Mouse (Mus musculus) frontal cortex, postnatal 14 days (tissue): ENCODE data around the gene Atp8b4.
"Not testable (repeated sequence)": the region's sequence is repeated elsewhere in the genome, so short reads cannot be mapped to it uniquely, and the experiment has no call there.

Experiments used
- DNase-seq, 2 experiments: peaks; one replicate each; pipeline ENCODE4 v3.0.0; 2022; ENCODE audit warnings: low spot score in 2 of 2

The Atp8b4 gene

DNA sequence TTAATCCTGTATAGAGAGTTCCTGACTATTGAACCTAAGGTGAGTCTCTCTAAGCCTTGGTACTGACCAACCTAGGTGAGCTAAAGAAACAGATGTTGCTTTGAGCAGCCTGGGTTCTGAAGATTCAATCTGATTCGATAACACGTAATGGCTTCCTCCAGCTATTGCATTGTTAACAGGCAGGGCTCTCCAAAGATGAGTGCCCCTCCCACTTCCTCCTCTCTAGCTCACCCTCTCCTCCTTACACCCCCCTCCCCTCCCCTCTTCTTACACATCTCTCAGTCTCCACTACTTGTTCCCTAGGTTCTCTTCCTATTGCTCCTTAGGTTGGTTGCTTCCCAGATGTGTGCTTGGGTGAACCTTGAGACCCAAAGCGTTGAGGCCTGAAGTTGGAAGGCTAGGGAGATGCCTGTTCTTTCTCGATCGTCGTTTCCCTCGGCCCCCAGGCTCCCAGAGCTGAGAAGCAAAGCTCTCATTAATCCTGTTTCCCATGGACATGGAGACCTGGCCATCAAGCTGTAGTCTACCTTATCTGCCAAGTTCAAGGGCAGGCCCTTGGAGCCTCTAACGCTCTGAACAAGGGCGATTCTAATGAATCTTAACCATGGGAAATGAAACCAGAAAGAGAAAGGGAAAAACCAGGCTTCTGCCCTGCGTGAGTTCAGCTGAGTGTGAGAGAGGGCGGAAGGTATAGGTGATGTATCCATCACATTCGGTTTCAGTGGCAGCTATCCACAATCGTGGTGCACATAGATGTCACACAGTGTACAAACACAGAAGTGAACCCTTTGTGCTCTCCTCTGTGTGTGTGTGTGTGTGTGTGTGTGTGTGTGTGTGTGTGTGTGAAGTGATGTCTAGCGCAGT lies 4.4 kb downstream of the Atp8b4 start:
- DNase-seq: no peak

DNA sequence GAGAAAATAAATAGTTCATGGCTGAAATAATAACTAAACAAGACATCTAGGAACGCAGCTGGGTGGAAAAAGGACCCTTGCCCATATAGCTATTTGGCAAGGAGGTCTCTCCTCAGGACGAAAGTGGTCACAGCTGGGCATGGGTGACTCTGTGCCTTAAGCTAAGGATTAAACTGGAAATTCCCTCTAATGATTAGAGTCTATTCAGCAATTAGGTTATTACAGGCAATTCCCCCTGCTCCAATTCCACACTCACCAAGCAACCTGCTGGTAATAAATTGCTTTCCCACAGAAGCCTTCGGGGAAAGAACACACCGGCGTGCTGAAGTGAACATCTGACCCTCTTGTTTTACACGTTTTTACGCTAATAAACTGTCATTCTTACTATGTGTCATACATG lies 5.2 kb downstream of the Atp8b4 start:
- no peak for DNase-seq

DNA sequence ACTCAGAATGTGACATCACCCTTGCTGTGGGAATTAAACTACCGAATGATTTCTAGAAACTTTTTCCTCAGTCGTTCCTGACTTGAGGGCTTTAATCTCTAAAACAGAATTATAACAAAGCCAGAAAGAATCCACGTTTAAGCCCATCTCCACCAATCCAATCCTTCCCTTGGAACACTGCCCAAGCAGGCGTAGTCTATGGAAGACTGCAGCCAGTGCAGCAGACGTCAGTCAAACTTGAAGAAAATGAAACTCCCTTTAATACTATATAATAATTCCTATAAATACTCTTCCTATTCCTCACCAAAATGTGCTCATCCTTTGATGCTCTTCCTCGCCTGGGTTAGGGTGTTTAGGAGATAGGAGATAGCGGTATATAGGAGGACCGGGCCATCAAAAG lies 7.2 kb downstream of the Atp8b4 start:
- DNase-seq: no peak

DNA sequence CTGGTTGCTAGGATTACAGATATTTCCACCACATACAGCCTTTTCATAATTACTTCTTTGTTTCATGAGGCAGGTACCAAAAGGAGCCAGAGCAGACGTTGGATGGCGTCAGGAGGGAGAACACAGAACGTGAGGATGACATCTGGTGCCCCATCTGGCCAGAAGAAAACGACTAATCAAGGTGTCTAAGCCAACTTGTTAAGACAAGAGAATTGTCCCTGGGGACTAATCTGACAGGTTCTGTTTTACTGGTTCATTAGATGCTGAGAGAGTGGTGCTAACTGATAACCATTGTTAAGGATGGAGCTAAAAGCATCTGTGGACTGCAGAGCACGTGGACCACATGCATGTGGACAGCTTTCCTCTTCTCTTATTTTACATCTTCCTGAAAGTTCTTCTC lies 7.8 kb downstream of the Atp8b4 start:
- no peak for DNase-seq

DNA sequence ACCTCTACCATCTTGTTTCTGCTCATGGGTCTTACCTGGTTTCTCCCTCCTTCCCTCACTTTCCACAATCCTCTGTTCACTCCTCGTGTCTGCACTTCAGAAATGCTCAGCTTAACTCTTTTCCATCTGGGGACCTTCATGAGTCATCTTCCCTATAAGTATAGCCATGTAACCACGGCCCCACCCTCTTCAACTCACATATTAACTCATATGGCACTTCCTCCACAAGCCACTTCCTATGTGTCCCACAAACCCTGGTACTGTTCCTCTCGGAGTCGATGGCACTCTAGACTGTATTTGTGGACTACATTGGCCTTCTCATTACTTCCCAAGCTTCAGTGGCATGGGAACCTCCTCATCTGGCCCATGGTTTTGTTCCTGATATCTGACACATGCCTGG lies 9.0 kb downstream of the Atp8b4 start:
- DNase-seq: no peak

DNA sequence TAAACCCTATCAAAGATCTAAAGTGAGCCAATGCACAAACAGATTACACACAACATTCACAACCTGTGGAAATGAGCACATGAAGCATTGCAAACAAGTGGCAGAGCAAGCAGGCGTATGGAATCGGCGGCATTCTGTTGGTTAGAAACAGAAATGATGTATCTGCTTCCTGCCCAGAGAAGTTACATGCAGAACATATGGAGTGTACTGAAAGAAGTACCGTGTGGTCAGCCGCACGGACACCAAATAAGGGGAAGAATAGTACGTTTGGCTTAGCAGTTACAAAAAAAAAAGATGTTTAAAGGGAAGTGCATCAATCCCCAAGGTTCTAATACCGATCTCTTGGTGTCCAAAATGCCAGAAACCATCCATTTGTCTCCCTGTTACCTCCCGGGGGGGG lies 9.9 kb downstream of the Atp8b4 start:
- no peak for DNase-seq

DNA sequence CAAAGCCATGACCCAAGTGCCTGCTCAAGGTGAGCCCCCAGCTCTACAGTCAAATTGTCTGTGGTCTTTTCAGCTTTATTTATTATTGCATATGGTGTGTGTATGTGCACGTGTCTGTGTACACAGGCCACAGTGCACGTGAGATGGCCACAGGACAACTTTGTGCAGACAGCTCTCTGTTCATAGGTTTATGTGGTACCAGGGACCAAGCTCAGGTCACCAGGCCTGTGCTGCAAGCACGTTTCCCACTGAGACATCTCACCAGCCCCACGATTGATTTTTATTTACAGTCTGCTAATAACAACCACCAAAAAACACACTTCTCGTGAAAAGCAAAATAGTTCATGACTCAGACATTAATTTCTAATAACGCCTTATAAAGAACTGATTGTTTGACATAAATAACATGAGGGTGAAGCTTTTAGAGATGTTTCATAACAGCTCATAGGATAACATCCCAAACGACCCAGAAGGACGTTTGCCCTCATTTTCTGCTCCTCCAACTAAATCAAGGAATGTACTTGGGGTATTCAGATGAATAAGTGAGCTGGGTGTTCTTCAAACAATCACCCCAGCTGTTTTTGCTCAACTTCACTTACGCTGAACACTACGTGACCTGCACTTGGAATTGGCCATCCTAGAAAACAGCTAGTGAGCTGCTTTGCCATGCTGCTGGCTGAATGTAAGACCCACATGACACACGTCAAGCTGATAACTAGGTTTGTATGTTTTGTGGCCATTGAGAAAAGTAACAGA lies 15.0 kb downstream of the Atp8b4 start:
- no peak for DNase-seq

DNA sequence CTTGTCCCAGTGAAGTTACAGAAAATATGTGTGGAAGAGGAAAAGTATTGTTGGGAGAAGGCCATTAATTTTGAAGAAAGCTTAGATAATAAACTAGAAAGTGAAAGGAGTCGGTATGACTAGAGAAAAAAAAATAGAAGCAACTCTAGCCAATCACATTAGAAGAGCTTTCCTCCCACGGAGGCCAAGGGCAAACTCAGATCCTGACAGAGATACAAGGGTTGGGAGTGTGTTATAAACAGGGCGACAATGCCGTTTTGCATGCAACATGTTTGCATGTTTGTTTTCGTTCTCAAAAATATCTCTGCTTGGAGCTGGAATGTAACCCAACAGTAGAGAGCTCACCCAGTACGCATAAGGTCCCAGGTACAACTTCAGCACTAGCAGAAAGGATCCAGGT lies 17.1 kb downstream of the Atp8b4 start:
- DNase-seq: no peak

DNA sequence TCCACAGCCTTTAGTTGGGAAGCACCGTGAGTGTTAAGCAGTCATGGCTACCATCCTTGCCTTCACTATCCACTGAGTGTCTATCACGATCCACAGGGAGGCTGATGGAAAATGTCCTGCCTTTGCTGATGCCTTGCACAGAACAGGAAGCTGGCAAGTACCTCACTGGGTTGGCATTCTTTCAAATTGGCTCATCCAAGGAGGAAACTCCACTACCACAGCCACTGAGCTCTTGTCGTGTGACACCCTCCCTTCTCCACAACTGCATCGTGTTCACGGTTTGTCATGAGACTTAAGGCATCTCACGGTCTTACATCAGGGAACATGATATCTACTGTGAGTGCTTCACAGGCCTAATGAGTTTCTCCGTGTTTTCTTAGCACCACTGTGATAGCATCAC lies 22.9 kb downstream of the Atp8b4 start:
- DNase-seq: no peak

DNA sequence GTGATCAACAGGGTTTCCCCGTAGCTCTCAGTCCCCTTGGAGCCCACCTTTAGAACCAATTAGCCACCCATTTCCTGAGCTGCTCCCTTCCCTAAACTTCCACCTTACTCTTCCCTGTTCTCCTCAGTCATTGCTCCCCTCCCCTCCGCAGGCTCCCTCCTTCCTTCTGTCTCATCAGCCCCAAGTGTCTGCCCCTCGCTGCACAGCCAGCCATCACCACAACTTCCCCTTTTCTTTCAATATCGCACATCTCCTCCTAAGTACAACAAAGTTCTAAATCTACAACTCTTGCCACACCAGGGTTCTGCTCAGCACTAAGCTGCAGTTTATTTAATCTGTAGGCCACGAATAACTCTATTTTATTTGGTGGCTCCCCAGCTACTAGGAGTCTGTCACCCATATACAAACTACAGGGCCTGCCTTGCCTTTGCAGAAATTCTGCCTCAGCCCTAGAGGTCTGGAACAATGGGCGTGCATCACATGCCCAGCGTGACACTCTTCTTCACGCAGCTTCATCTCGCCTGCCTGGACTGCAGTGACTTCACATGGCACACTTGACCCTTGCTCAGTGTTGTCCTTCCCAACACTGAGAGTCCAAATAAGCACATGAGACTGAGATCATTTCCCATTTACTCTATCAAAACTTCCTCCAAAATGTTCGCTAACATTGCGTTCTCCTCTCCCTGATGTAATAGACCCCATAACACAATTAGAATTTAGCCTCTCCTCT lies 24.6 kb downstream of the Atp8b4 start:
- DNase-seq: no peak

DNA sequence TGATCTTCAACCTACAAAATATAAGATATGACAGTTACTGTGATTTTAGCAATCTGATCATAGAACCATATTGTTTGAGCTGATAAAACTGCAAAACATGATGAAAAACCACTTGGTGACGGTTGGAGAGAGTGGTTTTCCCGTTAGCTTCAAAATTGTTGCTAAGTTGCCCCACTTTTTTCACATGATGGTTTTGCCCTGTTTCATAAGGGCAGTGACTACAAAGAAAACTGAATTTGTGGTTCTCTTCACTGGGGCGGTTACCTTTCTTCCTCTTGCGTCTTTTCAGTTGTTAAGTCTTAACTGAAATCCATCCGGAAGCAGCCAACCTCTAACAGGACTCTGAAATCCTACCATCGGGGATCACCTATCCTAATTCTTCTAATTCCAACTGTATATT lies 26.5 kb downstream of the Atp8b4 start:
- no peak for DNase-seq

DNA sequence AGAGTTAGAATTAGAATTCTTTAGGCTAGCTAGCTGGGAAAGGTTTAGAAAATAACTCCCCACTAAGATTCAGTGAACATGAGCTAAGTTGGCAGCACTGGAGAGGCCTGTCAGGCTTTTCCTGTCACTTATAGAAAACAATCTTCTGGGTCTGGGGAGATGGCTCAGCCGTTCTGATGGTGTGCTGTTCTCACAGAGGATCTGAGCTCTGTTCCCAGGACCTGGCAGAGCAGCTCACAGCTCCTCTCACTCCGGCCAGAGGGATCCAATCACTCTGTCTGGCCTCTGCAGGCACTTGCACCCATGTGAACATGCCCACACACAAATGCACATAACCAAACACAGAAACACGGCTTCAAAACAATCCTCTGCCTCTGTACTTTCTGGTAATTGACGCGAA lies 27.6 kb downstream of the Atp8b4 start:
- no peak for DNase-seq

DNA sequence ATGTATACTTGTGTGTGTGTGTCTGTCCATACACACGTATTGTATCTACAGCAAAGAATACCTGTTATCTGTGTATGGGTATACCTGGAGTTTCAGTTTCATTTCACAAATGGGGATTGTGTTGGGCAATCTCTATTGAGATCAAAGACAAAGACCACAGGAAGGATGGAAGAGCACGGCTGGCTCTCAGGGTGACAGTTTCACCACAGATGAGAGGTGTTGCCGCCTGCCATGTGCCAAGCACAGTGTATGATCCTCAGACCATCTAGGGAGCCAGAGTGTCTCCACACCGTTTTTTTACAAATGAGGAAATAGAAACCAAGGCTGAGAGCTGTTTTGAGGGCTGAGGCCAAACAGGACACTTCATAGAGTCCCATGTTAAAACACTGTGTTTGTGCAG lies 32.7 kb downstream of the Atp8b4 start:
- DNase-seq: no peak

DNA sequence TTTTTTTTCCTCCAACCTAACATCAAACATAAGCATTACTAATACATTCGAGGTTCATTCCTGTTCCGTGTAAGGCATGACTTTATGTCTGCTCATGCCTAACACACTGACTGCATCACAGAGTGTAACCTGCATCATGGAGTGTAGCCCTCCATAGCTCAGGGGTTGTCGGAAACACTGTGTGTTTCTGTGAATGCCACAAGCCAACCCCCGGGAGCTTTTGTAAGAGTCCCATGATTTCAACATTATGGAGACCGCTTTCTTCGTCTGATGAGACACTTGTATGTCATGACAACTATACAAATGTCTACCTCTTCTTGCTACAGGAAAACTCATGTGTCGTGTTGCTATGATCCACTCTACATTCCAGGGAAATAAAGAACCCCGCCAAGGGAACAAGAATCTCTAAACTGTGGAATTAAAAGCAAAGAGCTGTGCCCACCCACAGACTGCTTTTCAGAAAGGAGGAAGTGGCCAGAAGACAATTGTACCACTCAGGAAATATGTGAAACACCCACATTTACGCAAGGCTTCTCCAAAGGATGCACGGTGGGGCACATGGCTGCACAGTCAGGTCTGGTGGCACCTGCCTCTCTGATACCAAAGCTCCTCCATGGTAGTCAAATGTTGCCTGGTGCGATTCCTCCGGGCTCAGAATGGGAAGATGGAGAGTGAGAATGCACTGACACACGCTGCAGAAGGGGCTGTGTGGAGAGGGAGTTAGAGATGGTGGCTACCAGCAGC lies 33.9 kb downstream of the Atp8b4 start:
- no peak for DNase-seq

DNA sequence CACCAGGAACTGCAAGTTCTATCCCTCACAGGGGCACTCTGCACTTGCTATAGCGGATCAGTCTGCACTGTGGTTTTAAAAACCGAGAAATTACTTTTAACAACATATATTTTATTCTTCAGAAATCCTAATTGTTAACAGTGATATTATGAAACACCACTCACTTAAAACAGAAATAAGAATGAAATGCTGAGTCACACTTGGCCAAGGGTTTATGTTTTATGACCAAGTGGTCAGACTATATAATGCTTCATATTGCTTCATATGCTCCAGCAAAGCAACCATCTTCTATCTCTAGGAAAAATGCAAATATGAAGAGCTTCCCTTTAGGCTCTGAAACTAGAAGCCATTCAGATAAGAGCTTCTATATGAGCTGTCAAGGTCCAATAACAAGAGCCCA lies 41.8 kb downstream of the Atp8b4 start:
- DNase-seq: no peak

DNA sequence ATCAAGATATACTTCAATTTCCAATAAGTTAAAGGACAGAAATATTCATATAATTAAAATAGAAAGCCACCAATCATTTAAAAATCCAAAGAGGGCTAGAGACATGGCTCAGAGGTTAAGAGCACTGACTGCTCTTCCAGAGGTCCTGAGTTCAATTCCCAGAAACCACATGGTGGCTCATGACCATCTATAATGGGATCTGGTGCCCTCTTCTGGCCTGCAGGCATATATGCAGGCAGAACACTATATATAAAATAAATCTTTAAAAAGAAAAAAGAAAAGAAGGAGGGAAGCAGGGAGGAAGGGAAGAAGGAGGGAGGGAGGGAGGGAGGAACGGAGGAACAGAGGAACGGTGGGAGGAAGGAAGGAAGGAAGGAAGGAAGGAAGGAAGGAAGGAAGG lies 42.7 kb downstream of the Atp8b4 start:
- not testable (repeated sequence) for DNase-seq

DNA sequence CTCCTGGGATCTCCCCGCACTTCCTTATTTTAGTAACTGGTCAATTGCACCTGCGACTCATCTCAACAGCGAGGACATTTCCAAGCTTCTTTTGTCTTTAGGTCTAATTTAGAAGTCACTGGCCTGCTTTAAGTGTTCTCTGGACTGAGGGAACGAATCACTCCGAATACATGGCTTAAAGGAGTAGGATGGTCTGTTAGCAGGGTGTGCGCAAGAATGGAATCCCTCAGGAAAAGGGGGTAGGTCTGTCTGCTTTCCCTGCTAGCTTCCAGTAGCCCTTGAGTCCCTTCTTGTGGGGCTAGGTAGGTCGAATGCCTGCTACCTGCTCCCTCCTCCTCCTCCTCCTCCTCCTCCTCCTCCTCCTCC lies 49.6 kb downstream of the Atp8b4 start:
- no peak for DNase-seq

DNA sequence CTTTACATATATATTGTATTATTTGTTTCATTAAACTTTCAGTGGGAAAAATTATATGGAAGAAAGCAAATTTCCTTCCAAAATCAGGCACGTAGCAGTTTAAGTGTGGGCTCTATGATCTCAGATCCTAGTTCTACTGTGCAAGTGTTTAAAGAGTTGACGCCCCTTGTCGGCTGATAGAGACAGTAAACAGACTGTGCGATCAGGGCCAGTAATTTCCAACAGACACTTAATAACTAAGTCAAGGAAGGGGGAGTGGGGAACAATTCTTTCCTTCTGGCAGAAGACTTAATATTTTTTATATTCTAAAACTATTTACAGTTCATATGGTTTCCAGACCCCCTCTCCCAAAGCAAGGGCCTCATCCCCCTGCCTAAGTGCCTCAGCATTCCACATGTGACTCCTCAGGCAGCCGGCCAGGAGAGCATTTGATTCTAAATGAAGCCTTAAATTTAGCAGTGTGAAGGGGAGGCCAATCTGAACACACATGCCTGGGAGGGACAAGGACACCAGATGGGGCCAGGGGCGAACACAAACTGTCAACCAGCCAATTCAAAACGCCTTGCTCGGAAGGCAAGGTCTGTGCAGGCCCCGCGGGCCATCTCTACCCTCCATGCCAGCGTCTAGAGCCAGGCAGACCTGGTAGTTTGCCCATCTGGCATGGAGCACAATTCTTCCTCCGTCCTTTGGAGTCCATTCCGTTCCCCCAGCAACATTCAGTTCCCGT lies 50.1 kb downstream of the Atp8b4 start:
- peak in 1 of 2 experiments; percentile 15 for DNase-seq

DNA sequence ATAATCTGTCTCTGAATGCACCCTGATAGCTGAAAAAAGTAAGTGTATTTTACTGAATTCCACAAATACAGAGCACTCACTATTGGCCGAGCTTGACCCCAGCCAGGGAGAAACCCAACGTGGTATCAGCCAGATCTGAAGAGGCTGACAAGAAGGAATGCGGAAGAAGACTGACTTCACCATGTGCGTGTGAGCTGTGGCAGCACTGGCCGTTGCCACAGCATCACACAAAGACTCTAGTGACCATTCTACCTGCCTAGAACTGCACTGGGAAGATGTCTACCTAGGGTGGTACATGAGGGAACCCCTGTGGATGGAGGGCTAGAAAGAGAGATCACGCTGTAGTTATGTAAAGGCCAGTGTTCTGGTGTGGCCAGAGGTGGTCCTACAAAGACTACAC lies 55.4 kb downstream of the Atp8b4 start:
- DNase-seq: no peak

DNA sequence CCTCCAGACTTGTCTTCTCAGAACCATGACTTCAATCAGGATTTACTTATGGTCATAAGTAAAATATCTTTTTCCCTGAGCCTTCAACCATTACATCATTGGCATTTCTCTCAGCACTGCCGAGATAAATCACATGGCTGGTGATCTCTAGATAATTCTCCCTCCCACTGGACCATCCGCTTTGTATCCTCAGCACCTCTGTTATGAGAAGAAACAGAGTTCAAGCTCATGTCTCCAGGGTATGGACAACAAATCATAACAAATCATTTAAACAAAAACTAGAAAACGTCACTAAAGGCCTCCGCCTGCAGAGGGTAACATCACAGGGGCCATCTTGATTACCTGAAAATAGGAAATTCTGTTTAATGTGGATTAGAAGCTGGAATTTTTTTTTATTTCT lies 58.9 kb downstream of the Atp8b4 start:
- DNase-seq: no peak

DNA sequence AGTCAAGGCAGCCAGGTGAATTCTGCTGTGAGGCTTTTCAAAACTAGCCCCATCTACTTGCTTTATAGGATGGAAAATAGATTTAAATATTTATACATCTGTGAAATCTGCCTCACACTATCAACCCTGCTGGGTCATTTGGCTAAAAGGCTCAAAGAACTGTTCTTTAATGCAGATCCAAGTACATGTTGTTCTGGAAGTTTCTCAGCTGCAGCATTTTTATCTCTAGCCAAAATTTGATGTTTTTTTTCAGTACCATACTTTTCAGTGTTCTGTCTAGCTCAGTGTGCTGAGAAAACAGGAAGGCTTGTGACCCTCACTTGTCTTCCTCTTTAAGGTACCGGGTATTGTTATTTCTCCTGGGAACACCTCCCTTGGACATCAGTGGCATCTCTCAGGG lies 65.8 kb downstream of the Atp8b4 start:
- DNase-seq: no peak
